Mouse (Mus musculus) cerebellum, postnatal 10 days (tissue): ENCODE data around the gene Arl2.

ENCODE experiments used
- DNase-seq, 2 experiments: peaks; one replicate each; pipeline ENCODE4 v3.0.0; 2021; ENCODE audit warnings: mixed read lengths in 2 of 2

Gene Arl2

GRCm38 (mm10) chr19:6126289-6126688, 15.1 kb downstream of the Arl2 start:
- peak; percentile 70 to 83 for DNase-seq

DNA sequence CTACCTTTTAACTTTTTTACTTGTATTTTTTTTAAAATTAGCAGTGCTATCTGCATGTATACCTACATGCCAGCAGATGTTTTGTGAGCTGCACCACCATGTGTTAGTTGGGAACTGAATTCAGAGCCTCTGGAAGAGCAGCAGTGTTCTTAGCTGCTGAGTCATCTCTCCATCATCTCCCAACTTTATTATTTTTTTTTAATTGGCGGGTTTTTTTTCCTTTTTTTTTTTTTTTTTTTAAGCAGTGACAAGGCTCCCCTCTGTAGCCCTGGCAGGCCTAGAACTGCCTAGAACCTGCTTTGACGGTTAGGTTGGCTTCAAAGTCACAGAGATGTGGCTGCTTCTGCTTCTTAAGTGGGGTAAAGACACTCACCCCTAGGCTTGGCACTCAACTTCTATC, 16.4 kb downstream of the Arl2 start:
- DNase-seq: no peak

DNA sequence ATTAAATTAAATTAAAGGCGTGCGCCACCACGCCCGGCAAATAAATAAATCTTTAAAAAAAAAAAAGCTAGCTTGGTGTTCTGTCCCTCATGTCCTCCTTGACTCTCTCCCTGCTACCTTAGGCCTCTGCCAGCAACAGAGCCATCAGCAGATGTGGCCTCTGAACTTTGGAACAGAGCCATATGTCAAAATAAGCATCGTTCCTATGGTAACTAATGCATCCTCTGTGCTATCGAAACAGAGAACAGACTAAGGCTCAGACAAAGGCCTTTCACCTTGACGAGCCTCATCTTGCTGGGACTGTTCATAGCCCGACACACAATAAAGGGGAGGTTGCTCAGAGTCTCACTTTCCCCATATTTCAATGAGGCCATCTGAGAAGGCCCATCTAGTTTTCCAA, 18.0 kb downstream of the Arl2 start:
- DNase-seq: peak; percentile 58 to 69

GRCm38 (mm10) chr19:6121761-6122160, 19.6 kb downstream of the Arl2 start:
- DNase-seq: no peak

DNA sequence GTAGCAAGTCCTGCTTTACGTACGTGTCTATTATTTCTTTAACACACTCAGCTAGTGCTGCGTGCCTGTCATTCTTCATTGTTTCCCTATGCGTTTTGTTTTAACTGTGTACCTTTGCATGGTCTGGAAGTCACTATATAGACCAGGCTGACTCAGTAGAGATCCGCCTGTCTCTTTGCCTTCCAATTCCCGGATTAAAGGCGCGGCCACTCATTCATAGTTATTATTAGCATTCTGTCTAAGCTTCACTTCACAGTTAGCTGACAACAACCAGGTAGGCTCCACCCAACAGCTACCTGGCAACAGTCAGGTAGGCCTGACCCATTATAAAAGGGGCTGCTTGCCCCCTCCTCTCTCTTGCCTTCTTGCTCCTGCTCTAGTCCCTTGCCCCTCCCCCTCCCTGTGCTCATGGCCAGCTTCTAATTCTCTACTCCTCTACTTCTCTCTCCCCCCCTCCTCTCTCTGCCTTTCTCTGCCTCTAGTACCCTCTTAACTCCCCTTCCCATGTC, 22.6 kb downstream of the Arl2 start:
- DNase-seq: peak; percentile 64

GRCm38 (mm10) chr19:6117986-6118676, 23.2 kb downstream of the Arl2 start, which contains the start of gene Sac3d1:
Gene Sac3d1, minus strand, starts transcription at chr19:6118650.
- peak; percentile 91 to 93 for DNase-seq

DNA sequence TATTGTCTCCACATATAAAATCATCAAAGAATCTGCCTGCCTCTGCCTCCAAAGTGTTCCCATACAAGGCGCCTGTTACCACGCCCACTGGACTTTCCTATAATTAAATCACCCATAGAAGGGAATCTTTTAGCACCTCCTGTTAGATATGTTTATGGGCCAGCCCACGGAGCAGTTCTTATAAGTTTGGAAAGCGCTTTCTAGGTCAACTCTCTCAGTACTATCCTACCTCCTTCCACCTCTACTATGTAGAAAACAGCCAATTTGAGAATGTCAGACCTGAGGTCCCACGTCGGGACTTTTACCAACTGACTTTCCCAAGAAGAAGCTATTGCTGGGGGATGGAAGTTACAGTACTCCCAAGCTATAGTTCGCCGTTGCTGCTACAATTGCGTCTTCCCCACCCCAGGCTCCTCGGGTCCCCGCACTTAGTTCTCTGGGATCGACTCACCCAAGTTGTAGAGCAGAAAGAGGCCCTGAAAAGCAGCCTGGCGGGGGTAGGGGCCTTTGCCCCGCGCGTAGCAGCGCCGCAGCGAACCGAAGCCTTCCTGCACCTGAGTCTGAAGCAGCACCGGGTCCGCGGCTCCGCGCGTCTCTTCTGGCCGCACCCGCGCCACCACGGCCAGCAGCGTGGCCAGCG, 23.9 kb downstream of the Arl2 start:
- DNase-seq: no peak

DNA sequence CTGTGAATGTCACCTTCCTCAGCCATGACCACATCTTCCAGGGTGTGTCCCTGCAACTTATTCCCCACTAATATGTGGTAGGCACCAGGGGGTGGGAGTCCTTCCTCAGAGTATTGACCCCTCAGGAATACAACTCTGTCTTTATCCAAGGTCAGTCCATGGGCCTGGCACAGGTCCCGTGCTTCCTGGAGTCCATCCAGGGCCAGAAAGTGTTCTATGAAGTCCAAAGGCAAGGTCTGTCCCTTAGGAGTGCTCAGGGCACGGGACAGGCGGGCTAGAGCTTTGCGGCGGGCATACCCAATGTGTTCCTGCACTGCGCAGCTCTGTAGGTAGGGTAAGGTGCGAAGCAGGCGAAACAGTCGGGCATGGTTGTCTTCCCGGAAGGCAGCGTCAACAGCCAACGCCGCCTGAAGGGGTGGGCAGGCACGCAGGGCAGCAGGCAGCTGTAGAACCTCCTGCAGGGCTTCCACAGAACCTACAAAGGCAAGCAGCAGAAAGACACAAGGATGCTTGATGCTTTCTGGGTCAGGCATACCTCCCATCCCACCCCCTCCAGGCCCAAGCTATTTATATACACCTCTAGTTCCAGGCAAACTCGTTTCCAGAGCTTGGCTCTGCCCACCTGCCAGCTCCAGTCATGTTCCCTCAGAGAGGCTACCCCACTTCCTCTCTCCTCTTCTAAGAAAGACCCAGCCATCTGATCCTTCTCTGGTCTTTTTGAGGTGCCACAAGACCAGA, 25.1 kb downstream of the Arl2 start:
- DNase-seq: peak; percentile 45 to 47

- no peak for DNase-seq
Observed at GRCm38 (mm10) chr19:6113116-6113515, 28.2 kb downstream of the Arl2 start.

DNA sequence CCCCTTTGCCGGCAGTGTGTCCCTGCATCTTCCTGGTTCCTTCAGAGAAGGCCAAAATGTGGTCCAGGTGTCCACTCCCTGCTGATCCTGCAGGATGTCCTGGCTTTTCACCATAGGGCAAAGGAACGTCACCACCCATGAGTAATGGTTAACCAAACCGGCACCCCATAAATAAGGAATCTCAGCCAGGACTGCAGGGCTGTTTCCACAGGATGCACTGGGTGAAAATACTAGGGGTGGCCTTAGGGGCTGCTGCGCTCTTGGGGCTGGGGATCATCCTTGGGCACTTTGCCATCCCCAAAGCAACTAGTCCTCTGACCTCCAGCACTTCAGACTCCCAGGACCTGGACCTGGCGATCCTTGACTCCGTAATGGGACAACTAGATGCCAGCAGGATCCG, 35.8 kb downstream of the Arl2 start, which contains the start of gene Naaladl1:
TSS of gene Naaladl1 (plus strand) at position 197 of the 400 bp plus-strand sequence.
- DNase-seq: no peak

DNA sequence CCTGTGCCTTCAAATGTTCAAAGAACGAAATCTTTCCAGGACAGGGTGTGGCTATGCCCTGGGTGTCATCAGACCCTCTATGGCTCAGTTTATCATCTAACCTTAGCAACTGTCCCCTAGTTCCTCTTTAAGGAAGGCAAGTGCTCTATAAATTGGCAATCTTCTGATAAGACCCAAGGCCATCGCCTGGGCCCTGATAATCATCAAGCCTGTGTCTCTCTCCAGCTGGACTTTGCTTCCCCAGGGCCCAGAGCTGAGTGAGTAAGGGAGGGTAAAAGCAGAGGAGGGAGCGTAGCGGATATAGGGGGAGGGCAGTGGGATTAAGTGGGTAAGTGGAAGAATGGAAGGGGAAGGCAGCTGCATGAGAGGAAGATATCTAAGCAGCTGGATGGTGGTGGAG, 36.9 kb downstream of the Arl2 start:
- DNase-seq: no peak

- DNase-seq: no peak
Observed at GRCm38 (mm10) chr19:6102169-6102853, 39.0 kb downstream of the Arl2 start.

GRCm38 (mm10) chr19:6101186-6101585, 40.2 kb downstream of the Arl2 start:
- no peak for DNase-seq

GRCm38 (mm10) chr19:6097847-6098246, 43.5 kb downstream of the Arl2 start:
- no peak for DNase-seq

GRCm38 (mm10) chr19:6094119-6094518, 47.2 kb downstream of the Arl2 start, which contains the start of gene AC131692.1:
Gene AC131692.1, plus strand, starts transcription at chr19:6094419.
- DNase-seq: no peak

DNA sequence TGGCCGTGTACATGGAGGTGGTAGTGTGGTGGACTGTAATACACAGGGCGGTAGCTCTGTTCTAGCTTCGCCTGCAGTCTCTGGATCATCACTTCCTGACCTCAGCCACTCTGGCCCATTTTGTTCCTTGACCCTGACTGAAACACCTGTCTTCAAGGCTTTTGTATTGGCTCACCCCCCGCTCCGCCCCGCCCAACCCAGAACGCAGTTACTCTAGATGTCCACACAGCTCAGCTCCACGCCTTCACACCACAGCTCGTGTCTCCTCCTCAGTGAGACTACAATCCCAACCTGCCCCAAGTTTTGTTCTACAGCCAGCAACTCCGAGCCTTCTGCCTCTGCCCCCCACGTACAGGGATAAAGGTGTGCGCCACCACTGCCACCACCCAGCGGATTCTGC, 52.5 kb downstream of the Arl2 start:
- no peak for DNase-seq

DNA sequence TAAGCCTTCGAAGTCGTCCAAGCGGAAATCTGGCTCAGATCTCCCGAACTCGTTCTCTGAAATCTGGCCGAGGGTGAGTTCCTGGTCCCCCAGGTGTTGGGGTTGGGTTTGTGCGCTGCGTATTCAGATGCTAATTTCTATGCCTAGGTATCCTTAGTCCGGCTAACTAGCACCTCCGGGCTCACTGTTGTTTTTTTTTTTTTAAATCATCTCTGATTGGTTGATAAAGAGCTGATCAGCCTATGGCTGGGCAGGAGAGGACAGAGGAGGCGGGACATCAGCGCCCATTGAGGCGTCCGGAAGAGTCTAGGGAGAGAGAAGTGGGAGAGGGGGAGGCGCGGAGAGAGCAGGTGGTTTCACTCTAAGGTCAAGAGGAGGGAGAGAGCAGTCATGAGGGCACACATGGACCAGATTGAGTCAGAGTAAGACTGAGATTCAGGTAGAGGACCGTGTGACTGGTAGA, 55.9 kb downstream of the Arl2 start:
- DNase-seq: peak; percentile 65 to 71

DNA sequence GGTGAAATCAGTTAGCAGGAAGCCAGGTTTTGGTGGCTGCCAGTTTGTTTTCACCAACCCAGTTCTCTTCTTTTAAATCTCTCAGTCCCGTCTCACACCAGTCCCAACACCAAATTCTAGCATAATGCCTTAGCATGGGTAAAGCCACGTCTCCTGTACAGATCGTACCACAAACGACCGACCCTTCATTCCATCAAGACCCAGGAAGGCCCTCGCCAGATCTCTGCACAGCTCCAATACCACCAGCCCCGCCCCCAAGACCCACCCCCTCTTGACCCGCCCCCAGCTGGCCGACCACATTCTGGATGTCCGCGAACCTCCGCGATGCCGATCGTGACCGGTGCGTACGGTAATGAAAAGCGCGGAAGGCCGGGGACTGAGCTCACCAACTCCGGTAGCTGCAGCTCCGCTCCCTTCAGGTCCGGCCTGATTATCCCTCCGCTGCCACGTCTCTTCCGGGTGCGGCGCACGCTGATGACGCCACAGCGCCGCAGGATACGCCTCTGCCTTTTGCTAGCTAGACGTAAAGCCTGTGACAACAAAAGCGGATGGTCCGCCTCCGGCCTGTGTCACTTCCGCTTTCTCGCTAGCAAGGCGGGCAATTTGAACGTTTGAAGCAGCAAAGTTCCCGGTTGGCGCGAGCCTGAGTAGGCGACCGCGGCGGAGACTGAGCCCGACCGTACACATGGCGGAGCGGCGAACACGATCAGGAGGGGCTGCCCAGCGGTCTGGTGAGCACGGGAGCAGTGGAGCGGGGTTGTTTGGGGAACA, 56.7 kb downstream of the Arl2 start, which contains the start of the genes Zfpl1 and Cdca5:
TSS of gene Zfpl1 (minus strand) at position 479 of the 771 bp plus-strand sequence.
TSS of gene Cdca5 (plus strand) at position 506 of the 771 bp plus-strand sequence.
- DNase-seq: peak; percentile 98
